Mouse (Mus musculus) forebrain, embryonic 13.5 days (tissue): ENCODE data around the gene Calhm6. TPM values are rescaled to one million over a fixed set of nuclear protein-coding genes. Genes with fewer than 3 reads are reported as not detected.

Experiments used
- ATAC-seq: fragments of 200-750 bp; cut with Nextera tagmentation; 2 replicates; pipeline ENCODE4 v1.8.0; 2017
- H3K27ac ChIP-seq: fragments of 300-500 bp; sonication (generic); 2 replicates; pipeline ENCODE4 v1.5.1; 2015; ENCODE audit warnings: inconsistent platforms, mild to moderate bottlenecking, moderate library complexity
- H3K27me3 ChIP-seq: fragments of 300-500 bp; sonication (generic); 2 replicates; pipeline ENCODE4 v1.6.1; 2015; ENCODE audit warnings: mild to moderate bottlenecking, inconsistent platforms
- H3K36me3 ChIP-seq: fragments of 300-500 bp; sonication (generic); 2 replicates; pipeline ENCODE4 v1.6.1; 2015; ENCODE audit warnings: mild to moderate bottlenecking, inconsistent platforms; ENCODE audit not compliant: poor library complexity, severe bottlenecking
- H3K4me1 ChIP-seq: fragments of 300-500 bp; sonication (generic); 2 replicates; pipeline ENCODE4 v1.6.1; 2015; ENCODE audit warnings: inconsistent platforms
- H3K4me2 ChIP-seq: fragments of 300-500 bp; sonication (generic); 2 replicates; pipeline ENCODE4 v1.6.1; 2015; ENCODE audit warnings: inconsistent platforms, mild to moderate bottlenecking, moderate library complexity
- H3K4me3 ChIP-seq: fragments of 300-500 bp; sonication (generic); 2 replicates; pipeline ENCODE4 v1.5.1; 2015; ENCODE audit warnings: mild to moderate bottlenecking, inconsistent platforms
- H3K9ac ChIP-seq: fragments of 300-500 bp; sonication (generic); 2 replicates; pipeline ENCODE4 v1.6.1; 2015; ENCODE audit warnings: mild to moderate bottlenecking, inconsistent platforms
- H3K9me3 ChIP-seq: fragments of 300-500 bp; sonication (generic); replicated peaks from 2 replicates; pipeline ENCODE4 v1.6.1; 2016; ENCODE audit warnings: inconsistent platforms
- WGBS: fragments of 180-500 bp; shearing (Covaris S2); methylation state at CpG from one replicate; pipeline ENCODE4 v1.1.7; 2015; 5-methylcytosine and 5-hydroxymethylcytosine counted together
- polyA plus RNA-seq: library from polyadenylated mRNA; unstranded; fragments of >200 nt; fragmentation: Nextera tagmentation; extraction: Ambion mirVana; gene quantifications from 2 replicates; pipeline ENCODE4 v1.2.1, GENCODE M21; 2015

Gene Calhm6
- polyA plus RNA-seq, 1 experiment from 2014 or later = 0.21 TPM

DNA sequence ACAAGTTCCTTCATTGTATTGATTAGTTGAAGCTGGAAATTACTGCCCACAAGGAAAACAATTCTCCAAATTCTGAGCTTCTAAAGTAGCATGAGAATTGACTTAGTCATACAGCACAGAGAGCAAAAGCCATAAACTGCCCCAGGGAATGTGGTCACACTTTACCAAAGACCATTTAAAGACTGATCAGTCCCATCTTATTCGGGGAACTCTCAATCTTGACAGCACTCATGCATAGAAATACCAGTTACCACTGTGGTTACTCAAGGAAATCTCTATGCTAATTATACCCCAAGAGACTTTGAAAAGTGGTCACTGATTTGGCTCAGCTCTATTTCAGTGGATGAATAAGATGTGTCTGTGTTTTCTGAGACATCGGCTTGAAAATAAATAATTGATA, 32.6 kb downstream of the Calhm6 start:
- Histone ChIP-seq H3K9ac (no peak overlapping the region), H3K36me3 (no peaks in the 10 kb centered on the region), H3K27ac (no peak overlapping the region), H3K27me3 (no peaks in the 10 kb centered on the region), H3K9me3 (no peaks in the 10 kb centered on the region), H3K4me1 (no peaks in the 10 kb centered on the region), H3K4me2 (no peak overlapping the region), H3K4me3 (no peak overlapping the region)
- ATAC-seq = no peak
- 77% methylated on average over 2 of the region's 2 CpGs for WGBS

- H3K36me3 ChIP-seq = no peaks in the 10 kb centered on the region
- 79% methylated on average over 5 of the region's 5 CpGs for WGBS
- no peak overlapping the region for H3K9ac ChIP-seq
- H3K27me3 ChIP-seq = no peaks in the 10 kb centered on the region
- ATAC-seq = no peak
- H3K4me1 ChIP-seq = no peaks in the 10 kb centered on the region
- H3K9me3 ChIP-seq = no peaks in the 10 kb centered on the region
- H3K4me3 ChIP-seq = no peak overlapping the region
- H3K4me2 ChIP-seq = no peak overlapping the region
- H3K27ac ChIP-seq = no peak overlapping the region
These were observed 35.9 kb downstream of the Calhm6 start for GRCm38 (mm10) chr10:34091888-34092287.

- H3K4me3 ChIP-seq = no peak overlapping the region
- no peak overlapping the region for H3K4me2 ChIP-seq
- no peak for ATAC-seq
- H3K27me3 ChIP-seq = no peaks in the 10 kb centered on the region
- no peaks in the 10 kb centered on the region for H3K9me3 ChIP-seq
- H3K36me3 ChIP-seq = no peaks in the 10 kb centered on the region
- H3K27ac ChIP-seq = no peak overlapping the region
- 87% methylated on average over 1 of the region's 1 CpGs for WGBS
- no peak overlapping the region for H3K9ac ChIP-seq
- no peaks in the 10 kb centered on the region for H3K4me1 ChIP-seq
These were observed 37.3 kb downstream of the Calhm6 start for GRCm38 (mm10) chr10:34090481-34090880.

DNA sequence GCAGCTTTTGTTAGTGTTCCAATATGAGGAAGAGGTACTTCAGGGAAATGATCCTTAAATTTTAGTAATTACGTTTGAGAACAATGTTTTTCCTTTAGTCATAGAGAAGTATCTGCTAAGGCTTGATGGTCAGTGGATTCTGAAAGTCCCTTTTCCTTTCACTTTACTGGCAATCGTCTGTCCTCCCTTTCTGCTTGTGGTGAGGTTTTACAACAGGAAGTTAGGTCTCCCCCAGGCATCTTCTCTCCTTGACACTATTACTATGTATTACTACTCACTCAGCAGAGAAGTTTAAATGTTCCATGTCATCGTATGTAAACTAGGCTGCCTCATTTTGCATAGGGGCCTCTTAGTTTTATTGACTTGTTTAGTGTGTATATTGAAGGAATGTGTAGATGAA, 38.3 kb downstream of the Calhm6 start:
- ATAC-seq = no peak

GRCm38 (mm10) chr10:34088515-34088914, 39.3 kb downstream of the Calhm6 start:
- no peak overlapping the region for H3K4me3 ChIP-seq
- no peaks in the 10 kb centered on the region for H3K9me3 ChIP-seq
- no peak for ATAC-seq
- no peaks in the 10 kb centered on the region for H3K27me3 ChIP-seq
- H3K4me1 ChIP-seq = no peaks in the 10 kb centered on the region
- no peak overlapping the region for H3K27ac ChIP-seq
- WGBS = 90% methylated on average over 2 of the region's 2 CpGs
- H3K36me3 ChIP-seq = no peaks in the 10 kb centered on the region
- H3K4me2 ChIP-seq = no peak overlapping the region
- H3K9ac ChIP-seq = no peak overlapping the region

More for the DNA sequence above, 38.3 kb downstream of the Calhm6 start:
- no peak overlapping the region for H3K4me3 ChIP-seq
- H3K9ac ChIP-seq = no peak overlapping the region
- H3K27ac ChIP-seq = no peak overlapping the region
- no peaks in the 10 kb centered on the region for H3K9me3 ChIP-seq
- no peaks in the 10 kb centered on the region for H3K27me3 ChIP-seq
- no peaks in the 10 kb centered on the region for H3K36me3 ChIP-seq
- 78% methylated on average over 3 of the region's 3 CpGs for WGBS
- no peak overlapping the region for H3K4me2 ChIP-seq
- no peaks in the 10 kb centered on the region for H3K4me1 ChIP-seq

DNA sequence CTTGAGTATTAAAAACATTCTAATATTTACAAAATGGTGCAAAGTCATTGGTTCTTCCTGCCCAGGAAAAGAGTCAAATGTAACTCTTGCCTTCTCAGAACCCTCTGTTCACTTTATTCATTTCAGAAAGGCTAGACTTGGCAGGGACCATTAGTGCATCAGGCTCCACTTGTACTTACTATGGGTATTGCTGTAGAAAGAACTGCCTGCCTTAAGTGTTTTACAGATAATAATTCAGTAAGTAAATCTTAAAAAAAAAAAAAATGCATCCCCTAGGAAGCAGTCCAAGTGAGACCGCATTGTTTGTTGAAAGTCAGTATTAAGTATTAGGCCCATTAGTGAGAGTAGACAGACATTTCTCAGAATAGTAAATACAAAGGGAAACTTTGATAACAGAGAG, 41.3 kb downstream of the Calhm6 start:
- H3K4me3 ChIP-seq = no peak overlapping the region
- no peaks in the 10 kb centered on the region for H3K36me3 ChIP-seq
- no peak for ATAC-seq
- H3K9ac ChIP-seq = no peak overlapping the region
- H3K27ac ChIP-seq = no peak overlapping the region
- H3K4me2 ChIP-seq = no peak overlapping the region
- no peaks in the 10 kb centered on the region for H3K27me3 ChIP-seq
- no peaks in the 10 kb centered on the region for H3K4me1 ChIP-seq
- H3K9me3 ChIP-seq = no peaks in the 10 kb centered on the region
- 89% methylated on average over 1 of the region's 1 CpGs for WGBS

Other genes starting within 250 kb of the Calhm6 start
- 0.34 and 0.52 TPM in 2 replicates for gene Rsph4a, start 222.9 kb downstream of the Calhm6 start, polyA plus RNA-seq
- gene Zup1, start 176.7 kb downstream of the Calhm6 start, polyA plus RNA-seq = 25.1 and 27.5 TPM in 2 replicates
- 144 and 170 TPM in 2 replicates for gene Rwdd1, start 108.4 kb downstream of the Calhm6 start, polyA plus RNA-seq
- gene Trappc3l, start 90.4 kb downstream of the Calhm6 start, polyA plus RNA-seq = not detected in 2 replicates
- not detected in 2 replicates for gene Calhm4, start 83.7 kb downstream of the Calhm6 start, polyA plus RNA-seq
- 0.18 and 0.28 TPM in 2 replicates for gene Calhm5, start 31.5 kb downstream of the Calhm6 start, polyA plus RNA-seq
- gene Dse, start 79.7 kb upstream of the Calhm6 start, polyA plus RNA-seq = 4.6 and 4.9 TPM in 2 replicates
- 108 and 111 TPM in 2 replicates for gene Tspyl1, start 154.2 kb upstream of the Calhm6 start, polyA plus RNA-seq
- 114 and 126 TPM in 2 replicates for gene Tspyl4, start 169.5 kb upstream of the Calhm6 start, polyA plus RNA-seq